Mouse (Mus musculus): Measurements from ENCODE around the gene Tmem167b. TPM values are rescaled to one million over a fixed set of nuclear protein-coding genes. Genes with fewer than 3 reads are reported as not detected.

Gene Tmem167b
- total RNA-seq, 2 experiments from 2014 or later, result 42.5 to 44.7 TPM

Small RNA genes lying within 50 kb of the gene (microRNA-seq; reads per million reads assigned to microRNA genes)
- 0 reads per million in 2 experiments for gene Gm22860

Other genes with a start within 250 kb of the Tmem167b start
- gene Mybphl, start 197.6 kb downstream of the Tmem167b start, total RNA-seq (2021), result under 1 TPM; 0.25 to 0.85 TPM
- 10 to 100 TPM; 12.9 to 18.6 TPM for gene Psrc1, start 178.6 kb downstream of the Tmem167b start, total RNA-seq (2021)
- gene Celsr2, start 146.9 kb downstream of the Tmem167b start, total RNA-seq (2021), result 100 to 1,000 TPM; 160 to 168 TPM
- 100 to 1,000 TPM; 207 to 212 TPM for gene Sars, start 117.3 kb downstream of the Tmem167b start, total RNA-seq (2021)
- 1 to 10 TPM in 1 of 2 experiments, under 1 TPM in 1; 0.92 to 1.6 TPM for gene 1700013F07Rik, start 28.3 kb downstream of the Tmem167b start, total RNA-seq (2021)
- 10 to 100 TPM; 28.2 to 36.0 TPM for gene 5330417C22Rik, start 25.9 kb downstream of the Tmem167b start, total RNA-seq (2021)
- gene Taf13, start 9.2 kb upstream of the Tmem167b start, total RNA-seq (2021), result 10 to 100 TPM; 34.9 to 35.4 TPM
- gene Wdr47, start 28.8 kb upstream of the Tmem167b start, total RNA-seq (2021), result 100 to 1,000 TPM; 127 to 137 TPM
- 10 to 100 TPM; 28.3 to 31.0 TPM for gene Clcc1, start 91.4 kb upstream of the Tmem167b start, total RNA-seq (2021)
- gene Gpsm2, start 159.8 kb upstream of the Tmem167b start, total RNA-seq (2021), result 10 to 100 TPM; 15.5 to 16.0 TPM
- not detected for gene Aknad1, start 177.2 kb upstream of the Tmem167b start, total RNA-seq (2021)